Mouse (Mus musculus) midbrain, embryonic 14.5 days (tissue): ENCODE results near the gene Sap30l. TPM values are rescaled to one million over a fixed set of nuclear protein-coding genes. Genes with fewer than 3 reads are reported as not detected.

Source experiments
- ATAC-seq: fragments of 200-750 bp; cut with Nextera tagmentation; 2 replicates; pipeline ENCODE4 v1.8.0; 2017; ENCODE audit warnings: moderate number of reproducible peaks, moderate library complexity; ENCODE audit not compliant: low FRiP score, low TSS enrichment
- DNase-seq: peaks from one replicate; pipeline ENCODE4 v3.0.0-alpha.2; 2015
- H3K27ac ChIP-seq: fragments of 300-500 bp; sonication (generic); replicated peaks from 2 replicates; pipeline ENCODE4 v1.5.1; 2014; ENCODE audit warnings: mild to moderate bottlenecking, low read depth, low read length, moderate library complexity
- H3K27me3 ChIP-seq: fragments of 300-500 bp; sonication (generic); 2 replicates; pipeline ENCODE4 v1.6.1; 2014; ENCODE audit warnings: low read length, control low read depth, mixed read lengths; ENCODE audit not compliant: control insufficient read depth, insufficient read depth
- H3K36me3 ChIP-seq: fragments of 300-500 bp; sonication (generic); 2 replicates; pipeline ENCODE4 v1.6.1; 2014; ENCODE audit warnings: low read length, control low read depth; ENCODE audit not compliant: control insufficient read depth, insufficient read depth
- H3K4me1 ChIP-seq: fragments of 300-500 bp; sonication (generic); 2 replicates; pipeline ENCODE4 v1.6.1; 2014; ENCODE audit warnings: mild to moderate bottlenecking, antibody characterized with exemption, low read length, control low read depth; ENCODE audit not compliant: control insufficient read depth, insufficient read depth
- H3K4me2 ChIP-seq: fragments of 300-500 bp; sonication (generic); 2 replicates; pipeline ENCODE4 v1.6.1; 2014; ENCODE audit warnings: mild to moderate bottlenecking, low read length, moderate library complexity
- H3K4me3 ChIP-seq: fragments of 300-500 bp; sonication (generic); replicated peaks from 2 replicates; pipeline ENCODE4 v1.5.1; 2014; ENCODE audit warnings: low read depth, low read length
- H3K9ac ChIP-seq: fragments of 300-500 bp; sonication (generic); replicated peaks from 2 replicates; pipeline ENCODE4 v1.6.1; 2014; ENCODE audit warnings: mild to moderate bottlenecking, low read length, moderate library complexity
- H3K9me3 ChIP-seq: fragments of 300-500 bp; sonication (generic); 2 replicates; pipeline ENCODE4 v1.6.1; 2016; ENCODE audit warnings: low read length, control low read depth, mixed read lengths; ENCODE audit not compliant: control insufficient read depth
- WGBS: fragments of 180-500 bp; shearing (Covaris S2); extraction: QIAGEN DNeasy Blood & Tissue Kit; methylation state at CpG from one replicate; pipeline ENCODE4 v1.1.7; 2014; 5-methylcytosine and 5-hydroxymethylcytosine counted together
- polyA plus RNA-seq: library from polyadenylated mRNA; unstranded; fragments of >200 nt; fragmentation: Nextera tagmentation; extraction: Ambion mirVana; gene quantifications from 2 replicates; pipeline ENCODE4 v1.2.1, GENCODE M21; 2014

Sap30l gene
- polyA plus RNA-seq, 1 experiment from 2014 or later, result 13.1 TPM

DNA sequence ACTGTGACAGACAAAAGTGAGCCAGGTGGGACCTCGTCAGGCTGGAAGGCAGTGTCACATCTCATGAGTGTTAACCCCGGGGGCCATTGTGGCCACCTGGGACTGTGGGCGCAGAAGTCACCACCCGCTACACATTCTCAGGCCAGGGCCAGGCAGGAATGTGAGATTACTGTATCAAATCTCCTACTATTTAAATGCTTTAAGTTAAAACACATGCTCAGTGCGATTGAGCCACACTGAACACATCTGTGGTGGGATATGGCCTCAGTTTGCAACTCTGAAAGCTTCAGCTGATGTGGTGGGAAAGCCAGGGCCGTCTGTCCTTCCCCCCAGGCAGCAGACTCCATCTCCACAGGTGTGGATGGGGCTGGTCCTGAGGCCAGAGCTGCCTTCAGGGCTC is 52.1 kb downstream of the Sap30l start:
- no peak for DNase-seq
- ATAC-seq, result no peak
- whole genome bisulfite sequencing, result 80% methylated on average over 6 of the region's 6 CpGs

DNA sequence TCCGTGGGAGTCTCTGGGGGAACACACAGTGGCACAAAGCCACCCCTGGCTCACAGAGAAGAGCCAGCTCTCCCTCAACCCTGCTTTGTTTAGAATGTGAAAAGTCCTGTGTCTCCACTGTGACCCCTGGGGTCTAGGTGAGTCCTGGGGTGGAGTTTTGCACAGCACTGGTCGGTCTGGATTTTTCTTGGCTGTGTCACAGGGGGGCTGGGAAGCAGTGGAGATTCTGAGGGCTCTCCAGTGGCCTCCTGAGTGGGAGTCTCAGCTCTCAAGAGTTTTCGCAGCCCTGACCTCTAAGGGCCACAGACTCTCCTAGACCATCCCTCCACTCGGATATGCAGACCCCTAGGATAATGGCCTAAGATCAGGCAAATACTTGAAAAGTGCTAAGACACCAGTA is 56.3 kb downstream of the Sap30l start:
- no peaks in the 10 kb centered on the region for H3K4me1 ChIP-seq
- no peaks in the 10 kb centered on the region for H3K36me3 ChIP-seq
- ATAC-seq (no peak), DNase-seq (no peak)
- no peak overlapping the region for H3K27ac ChIP-seq
- no peak overlapping the region for H3K4me2 ChIP-seq
- H3K4me3 ChIP-seq, result no peak overlapping the region
- WGBS, result 47% methylated on average over 4 of the region's 4 CpGs
- H3K9me3 ChIP-seq, result no peaks in the 10 kb centered on the region
- H3K27me3 ChIP-seq, result no peaks in the 10 kb centered on the region
- no peak overlapping the region for H3K9ac ChIP-seq

More for the DNA sequence above, 52.1 kb downstream of the Sap30l start:
- H3K27me3 ChIP-seq, result no peaks in the 10 kb centered on the region
- no peak overlapping the region for H3K4me3 ChIP-seq
- H3K4me1 ChIP-seq, result no peaks in the 10 kb centered on the region
- H3K9me3 ChIP-seq, result no peaks in the 10 kb centered on the region
- no peak overlapping the region for H3K4me2 ChIP-seq
- H3K36me3 ChIP-seq, result no peaks in the 10 kb centered on the region
- H3K27ac ChIP-seq, result no peak overlapping the region
- no peak overlapping the region for H3K9ac ChIP-seq

Other genes with a start within 250 kb of the Sap30l start
- gene Galnt10, start 156.2 kb upstream of the Sap30l start, polyA plus RNA-seq, result 10.1 and 11.6 TPM in 2 replicates
- gene Hand1, start 31.2 kb downstream of the Sap30l start, polyA plus RNA-seq, result not detected in 2 replicates
- gene Larp1, start 207.4 kb downstream of the Sap30l start, polyA plus RNA-seq, result 19.1 and 19.6 TPM in 2 replicates